Mouse (Mus musculus) right cerebral cortex, postnatal 25 days (tissue): ENCODE results near the gene Elmod1.

Source experiments
- DNase-seq: peaks from one replicate; pipeline ENCODE4 v3.0.0; 2022

Elmod1 gene

DNA sequence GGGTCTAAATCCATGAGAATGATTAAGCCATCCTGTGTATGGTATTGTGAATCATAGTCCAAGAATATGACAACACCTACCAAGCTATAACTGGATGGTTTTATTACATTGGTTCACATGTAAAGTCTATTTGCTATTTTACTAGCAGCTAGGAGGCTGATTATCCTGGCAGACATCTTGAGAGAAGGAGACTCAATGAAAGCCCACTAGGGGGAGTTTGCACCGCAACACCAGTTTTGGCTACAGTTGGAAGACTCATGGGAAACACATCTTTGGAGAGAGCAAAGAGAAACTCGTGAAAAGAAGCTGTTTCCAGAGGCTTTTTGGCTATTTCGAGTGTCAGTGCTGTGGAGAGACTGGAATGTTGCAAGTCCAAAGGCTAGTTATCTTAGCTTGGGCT is 69.7 kb downstream of the Elmod1 start:
- DNase-seq, result no peak

DNA sequence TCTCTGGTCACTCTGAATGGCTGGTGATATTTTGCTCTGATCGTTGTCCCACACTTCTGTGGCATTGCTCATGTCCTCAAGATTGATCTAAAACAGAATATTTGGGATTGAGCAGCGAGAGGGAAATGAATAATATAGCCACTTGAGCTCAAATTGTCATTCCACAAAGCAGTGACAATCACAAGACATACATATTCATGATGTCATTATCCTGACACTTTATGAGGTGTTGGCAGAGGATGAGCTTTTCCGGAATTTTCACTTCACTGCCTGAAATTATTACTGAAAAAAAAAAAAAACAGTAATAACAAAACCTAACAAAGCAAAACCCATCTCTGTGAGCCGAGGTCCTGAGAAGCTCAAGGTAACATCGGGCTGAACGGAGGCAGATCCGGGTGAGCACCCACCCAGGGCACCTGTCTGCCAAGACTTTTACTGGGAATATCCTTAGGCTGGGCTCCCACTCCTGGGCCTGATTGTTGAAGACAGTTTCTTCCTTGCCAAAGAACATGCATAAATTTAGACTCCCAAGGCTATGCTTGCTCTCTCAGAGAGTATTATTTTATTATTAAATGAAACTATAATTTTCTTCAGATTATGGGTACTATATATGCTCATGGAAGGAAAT is 71.8 kb downstream of the Elmod1 start:
- DNase-seq, result no peak

DNA sequence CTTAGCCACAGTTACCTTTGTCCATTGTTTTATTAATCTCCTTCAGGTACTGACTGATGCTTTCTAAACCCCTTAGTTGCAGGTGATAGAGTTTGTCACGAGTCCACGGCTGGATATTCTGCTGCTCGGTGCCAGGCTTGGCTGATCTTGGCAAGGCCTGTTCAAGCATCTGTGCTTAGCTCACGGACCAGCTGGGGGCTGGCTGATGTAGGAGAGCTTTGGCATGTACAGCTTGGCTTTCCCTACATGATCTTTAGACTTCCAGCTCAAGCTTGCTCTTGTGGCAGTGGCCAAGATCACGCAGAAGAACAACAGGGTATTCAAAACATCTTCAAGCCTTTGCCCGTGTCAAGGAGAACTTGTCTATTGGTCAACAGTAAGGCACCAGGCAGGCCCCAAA is 75.3 kb downstream of the Elmod1 start:
- DNase-seq, result peak; percentile 33

DNA sequence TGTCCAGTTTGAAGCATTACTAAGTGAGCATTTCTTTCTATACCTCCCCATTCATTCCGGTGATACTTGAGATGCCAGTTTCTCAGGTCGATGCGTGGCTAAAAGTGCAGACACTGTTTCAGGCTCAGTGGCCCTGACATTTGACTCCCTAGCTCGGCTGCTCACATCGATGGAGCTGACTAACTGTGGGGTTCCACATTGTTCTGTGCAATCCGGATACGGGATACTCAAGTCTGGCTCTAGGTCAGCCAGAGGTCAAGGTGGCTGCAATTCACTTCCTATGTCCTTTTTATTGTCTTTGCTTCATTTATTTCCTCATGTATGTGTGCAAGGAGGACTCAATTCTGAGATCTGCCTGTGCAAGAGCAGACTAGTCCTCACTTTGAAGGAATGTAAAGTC is 79.3 kb downstream of the Elmod1 start:
- no peak for DNase-seq

DNA sequence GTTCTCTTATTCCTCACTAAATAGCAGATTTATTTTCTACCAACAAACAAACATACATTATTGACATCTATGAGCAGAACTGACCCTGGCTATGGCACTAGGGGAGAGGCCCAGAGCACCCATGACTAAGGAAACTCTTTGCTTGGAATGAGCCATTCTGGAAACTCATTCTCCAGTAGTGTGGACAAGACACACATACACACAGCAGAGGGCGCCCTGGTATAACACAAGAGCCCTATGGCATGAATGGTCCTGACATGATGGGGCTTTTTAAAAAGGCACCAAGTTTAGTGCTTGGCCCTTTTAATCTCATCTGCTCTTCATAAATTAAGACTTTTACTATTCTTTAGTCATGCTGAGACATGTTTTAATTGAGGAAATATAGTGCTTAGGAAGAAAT is 85.0 kb downstream of the Elmod1 start:
- DNase-seq, result peak; percentile 57

DNA sequence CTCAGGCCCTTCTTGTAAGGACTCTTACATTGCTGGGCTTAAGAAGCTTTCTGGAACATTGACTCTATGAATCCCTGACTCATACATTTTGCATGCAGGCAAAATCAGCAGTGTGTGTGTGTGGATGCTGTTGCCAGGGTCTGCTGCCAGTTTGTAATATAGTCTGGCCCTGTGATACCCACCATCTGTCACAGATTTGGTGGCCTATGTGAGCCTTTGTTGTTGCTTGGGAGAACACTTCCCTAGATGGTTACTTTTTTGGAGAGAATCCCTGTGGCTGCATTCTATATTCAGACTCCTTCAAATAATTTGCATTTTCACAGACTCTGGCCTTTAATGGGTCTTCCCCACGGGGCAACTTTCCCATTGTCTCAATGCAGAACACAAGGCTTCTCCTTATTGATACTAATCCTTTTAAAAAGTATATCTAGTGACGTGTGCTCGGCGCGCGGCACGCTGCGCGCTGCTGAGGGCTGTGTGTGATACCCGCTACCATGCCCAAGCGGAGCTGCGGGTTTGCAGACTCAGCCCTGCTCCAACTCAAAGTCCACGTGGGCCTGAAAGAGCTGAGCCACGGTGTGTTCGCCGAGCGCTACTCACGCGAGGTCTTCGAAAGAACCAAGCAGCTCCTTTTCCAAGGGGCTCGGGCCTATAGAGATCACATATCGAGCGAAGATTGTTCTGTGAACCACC is 91.4 kb downstream of the Elmod1 start:
- no peak for DNase-seq

DNA sequence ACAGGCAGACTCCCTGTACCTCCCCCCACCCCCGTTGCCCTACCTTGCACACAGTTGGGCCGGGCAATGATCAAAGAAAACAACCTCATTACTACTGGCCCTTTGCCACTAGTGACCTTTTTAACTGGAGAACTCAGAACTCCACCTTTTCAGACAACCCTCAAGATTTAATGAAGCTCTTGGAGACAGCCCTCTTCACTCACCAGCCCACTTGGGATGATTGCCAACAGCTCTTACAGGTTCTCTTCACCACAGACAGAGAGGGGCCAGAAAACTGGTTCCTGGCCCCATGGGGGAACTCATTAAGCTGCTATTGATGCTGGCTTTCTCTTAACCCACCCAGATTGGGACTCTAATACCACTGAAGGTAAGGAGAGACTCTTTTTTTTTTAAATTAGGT is 97.7 kb downstream of the Elmod1 start:
- no peak for DNase-seq

DNA sequence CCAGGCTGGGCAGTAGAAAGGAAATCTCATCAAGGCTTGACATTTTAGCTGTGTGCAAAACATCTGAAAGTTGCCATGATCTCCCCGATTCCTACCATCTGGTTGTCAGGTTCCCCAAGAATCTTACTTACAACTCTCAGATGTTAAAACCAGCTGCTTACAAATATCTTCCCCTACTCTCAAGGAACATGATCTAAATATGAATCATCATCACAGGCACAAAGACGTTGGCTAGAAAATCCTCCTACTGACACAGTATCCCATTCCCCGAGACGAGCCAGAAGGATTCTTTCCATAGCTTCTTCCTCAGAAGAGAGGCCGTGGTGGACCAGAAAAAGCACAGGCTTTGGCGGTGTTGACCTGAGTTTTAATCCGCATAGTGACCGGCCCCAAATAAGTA is 101.9 kb downstream of the Elmod1 start:
- no peak for DNase-seq
